Mouse (Mus musculus) retina, postnatal 1 day (tissue): Measurements from ENCODE around the gene Olfr68.
A peak's percentile ranks its signal among the peaks of the same experiment; 100 is the strongest.
"Not testable (repeated sequence)": the region's sequence is repeated elsewhere in the genome, so short reads cannot be mapped to it uniquely, and the experiment has no call there.

Experiments
- DNase-seq: peaks from one replicate; pipeline ENCODE4 v3.0.0-alpha.2; 2012

The Olfr68 gene

GRCm38 (mm10) chr7:103779598-103779997 is at the start of gene Olfr68:
Olfr68 (minus strand) TSS chr7:103779698.
- DNase-seq = no peak

DNA sequence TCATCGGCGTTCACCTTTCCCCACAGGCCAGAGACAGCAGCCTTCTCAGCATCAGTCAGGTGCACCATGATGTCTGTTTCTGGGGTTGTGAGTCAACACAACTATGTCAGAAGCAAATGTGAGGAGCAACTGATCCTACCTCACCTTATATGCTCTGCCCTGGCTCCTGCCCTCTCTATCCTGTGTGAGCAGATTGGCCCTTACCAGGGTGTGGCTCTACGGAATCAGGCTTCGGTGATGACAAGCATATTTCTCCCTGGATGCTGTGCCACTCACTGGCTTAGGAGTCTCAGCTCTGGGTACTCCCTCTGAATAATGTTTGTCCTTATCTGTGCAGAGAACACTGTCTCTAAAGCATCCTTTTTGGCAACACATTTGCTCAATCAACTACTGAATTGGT is 48.3 kb upstream of the Olfr68 start, which contains the start of gene Hbb-bs:
TSS of gene Hbb-bs (minus strand) at position 289 of the 400 bp plus-strand sequence.
- DNase-seq = no peak

GRCm38 (mm10) chr7:103827139-103827538 is 47.6 kb upstream of the Olfr68 start:
- DNase-seq = not testable (repeated sequence)

DNA sequence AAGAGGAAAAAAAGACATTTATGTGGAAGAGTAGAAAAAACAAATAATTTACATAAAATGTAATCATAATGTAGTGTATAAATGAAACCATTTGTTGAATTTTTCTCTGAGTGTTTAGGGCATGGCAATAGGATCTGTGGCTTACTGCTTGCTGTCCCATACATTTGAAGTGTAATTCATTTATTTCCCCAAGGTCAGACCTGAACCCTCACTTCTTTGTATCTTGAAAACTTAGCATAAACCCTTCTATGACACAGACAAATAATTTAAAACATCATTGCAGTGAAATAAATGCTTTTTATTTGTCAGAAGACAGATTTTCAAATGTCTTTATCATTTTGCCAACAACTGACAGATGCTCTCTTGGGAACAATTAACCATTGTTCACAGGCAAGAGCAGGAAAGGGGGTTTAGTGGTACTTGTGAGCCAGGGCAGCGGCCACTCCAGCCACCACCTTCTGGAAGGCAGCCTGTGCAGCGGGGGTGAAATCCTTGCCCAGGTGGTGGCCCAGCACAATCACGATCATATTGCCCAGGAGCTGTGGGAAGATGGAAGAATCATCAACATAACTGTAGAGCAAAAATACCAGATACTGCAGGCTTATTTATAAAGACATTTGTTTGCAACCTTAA is 46.9 kb upstream of the Olfr68 start:
- DNase-seq = no peak

DNA sequence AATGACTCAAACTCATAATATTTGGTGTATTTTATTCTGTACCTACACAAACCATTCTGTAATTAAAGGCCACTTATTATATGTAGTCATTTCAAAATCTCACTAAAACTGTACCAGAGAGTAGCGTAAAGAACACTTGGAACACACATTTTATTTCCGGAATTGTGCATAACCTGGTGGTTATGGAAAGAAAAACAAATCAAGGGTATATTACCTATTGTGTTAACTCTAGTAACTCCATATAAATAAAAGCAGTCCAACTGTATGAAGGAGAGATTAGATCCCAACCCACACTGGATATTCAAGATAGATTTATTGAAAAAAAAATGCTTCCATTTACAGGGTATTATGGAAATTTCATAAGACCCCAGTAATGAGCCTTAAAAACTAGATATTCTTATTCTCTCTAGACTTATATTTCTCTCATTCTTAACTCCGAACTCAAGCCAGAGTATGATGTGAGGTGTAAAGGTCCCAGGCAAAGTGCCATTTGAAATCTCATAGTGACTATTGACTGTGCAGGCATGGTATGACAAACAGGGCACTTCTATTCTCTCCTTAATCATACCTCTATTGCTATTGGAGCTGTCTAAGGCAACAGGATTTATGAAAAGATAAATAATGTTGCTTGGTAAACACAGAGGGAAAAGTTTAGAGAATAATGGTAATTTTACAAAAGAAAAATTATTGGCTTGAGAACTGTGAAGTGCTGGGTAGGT is 46.2 kb upstream of the Olfr68 start:
- DNase-seq = no peak

- DNase-seq = no peak
These were observed 45.1 kb upstream of the Olfr68 start for GRCm38 (mm10) chr7:103824597-103824996.

GRCm38 (mm10) chr7:103815085-103815484 is 35.6 kb upstream of the Olfr68 start:
- not testable (repeated sequence) for DNase-seq

GRCm38 (mm10) chr7:103813766-103814165 is 34.3 kb upstream of the Olfr68 start, which contains the start of gene Hbb-bt:
Hbb-bt (minus strand) TSS chr7:103813996.
- no peak for DNase-seq

DNA sequence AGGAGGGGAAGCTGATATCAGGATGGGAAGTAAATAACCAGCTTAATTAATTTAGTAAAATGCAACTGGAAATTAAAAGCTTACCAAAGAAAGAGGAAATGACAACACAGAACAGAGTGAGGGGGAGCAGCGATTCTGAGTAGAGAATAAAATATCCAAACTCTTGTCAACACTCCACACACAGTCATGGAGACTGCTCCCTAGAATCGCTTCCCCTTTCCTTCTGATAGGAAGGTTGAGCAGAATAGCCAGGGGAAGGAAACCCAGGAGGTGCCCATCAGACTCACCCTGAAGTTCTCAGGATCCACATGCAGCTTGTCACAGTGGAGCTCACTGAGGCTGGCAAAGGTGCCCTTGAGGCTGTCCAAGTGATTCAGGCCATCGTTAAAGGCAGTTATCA is 33.7 kb upstream of the Olfr68 start:
- DNase-seq = not testable (repeated sequence)

GRCm38 (mm10) chr7:103812174-103812573 is 32.7 kb upstream of the Olfr68 start:
- no peak for DNase-seq

GRCm38 (mm10) chr7:103811223-103811845 is 31.8 kb upstream of the Olfr68 start:
- no peak for DNase-seq

DNA sequence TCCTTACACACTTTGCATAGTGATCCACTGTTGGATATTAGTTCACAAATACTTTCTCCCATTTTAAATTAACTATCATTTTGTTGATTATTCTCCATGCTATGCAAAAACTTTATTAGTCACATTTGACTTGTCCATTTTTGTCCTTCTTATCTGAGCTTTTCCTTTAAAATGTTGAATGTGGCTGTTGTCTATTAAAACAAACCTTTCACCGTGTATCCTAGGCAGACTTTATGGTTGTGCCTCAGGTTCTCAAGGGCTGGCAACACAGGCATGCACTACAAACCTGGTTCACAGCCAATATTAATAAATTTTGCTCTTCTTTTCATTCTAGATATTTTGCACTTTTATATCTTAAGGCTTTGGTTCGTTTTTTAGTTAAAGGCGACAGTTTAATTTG is 31.2 kb upstream of the Olfr68 start:
- DNase-seq = no peak

GRCm38 (mm10) chr7:103810296-103810695 is 30.8 kb upstream of the Olfr68 start:
- DNase-seq = no peak

DNA sequence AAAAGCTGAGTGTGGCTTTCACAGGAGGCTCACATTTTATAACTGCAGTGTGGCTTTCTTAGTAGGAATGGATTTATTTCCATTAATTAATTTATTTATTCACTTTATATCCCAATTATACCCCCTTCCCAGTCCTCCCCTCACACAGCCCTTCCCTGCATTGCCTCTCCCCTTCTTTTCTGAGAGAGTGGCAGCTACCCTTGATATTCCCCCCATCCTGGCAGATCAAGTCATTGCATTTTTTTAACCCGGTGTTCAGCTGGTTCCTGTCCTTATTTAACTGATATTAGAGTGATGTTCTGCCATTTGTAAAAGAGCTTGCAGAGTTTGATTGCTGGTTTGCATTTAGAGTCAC is 30.3 kb upstream of the Olfr68 start:
- no peak for DNase-seq

DNA sequence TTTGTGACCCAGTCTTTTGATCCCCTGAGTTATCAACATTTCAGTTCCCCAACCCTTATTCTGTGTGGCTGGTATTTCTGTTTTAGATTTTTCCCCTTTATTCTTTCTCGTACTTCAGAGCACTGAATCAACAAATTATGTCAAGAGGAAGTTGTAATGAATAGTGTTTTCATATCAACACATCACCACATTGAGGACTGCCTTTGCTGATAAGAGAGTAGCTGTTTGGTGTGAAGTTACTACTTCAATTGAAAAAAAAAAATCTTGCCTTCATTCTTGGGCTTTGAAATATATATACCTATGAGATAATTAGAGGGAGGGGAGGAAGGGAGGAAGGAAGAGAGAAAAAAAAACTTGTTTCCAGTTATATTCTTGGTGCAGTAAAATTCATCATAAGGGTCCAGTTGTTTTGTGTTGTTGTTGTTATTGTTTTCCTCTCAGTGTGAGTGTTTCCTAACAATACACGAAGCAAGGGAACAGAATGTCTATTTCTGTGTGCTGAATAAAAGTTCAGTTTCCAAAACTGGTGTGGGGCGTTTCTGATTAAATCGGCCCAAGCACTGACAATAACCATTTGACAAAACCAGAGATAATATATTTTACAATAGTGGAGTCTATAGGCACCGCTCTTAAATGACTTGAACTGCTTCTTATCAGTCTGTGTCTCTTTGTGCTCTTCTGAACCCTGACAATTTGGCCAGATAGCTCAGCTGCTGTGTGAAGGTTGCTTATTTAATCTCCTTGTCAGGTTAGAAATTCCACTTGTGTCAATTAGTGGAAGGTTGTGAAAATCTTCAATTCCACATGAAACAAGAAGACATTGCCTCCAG is 29.7 kb upstream of the Olfr68 start:
- no peak for DNase-seq

- DNase-seq = not testable (repeated sequence)
These were observed 28.6 kb upstream of the Olfr68 start for GRCm38 (mm10) chr7:103808120-103808519.

DNA sequence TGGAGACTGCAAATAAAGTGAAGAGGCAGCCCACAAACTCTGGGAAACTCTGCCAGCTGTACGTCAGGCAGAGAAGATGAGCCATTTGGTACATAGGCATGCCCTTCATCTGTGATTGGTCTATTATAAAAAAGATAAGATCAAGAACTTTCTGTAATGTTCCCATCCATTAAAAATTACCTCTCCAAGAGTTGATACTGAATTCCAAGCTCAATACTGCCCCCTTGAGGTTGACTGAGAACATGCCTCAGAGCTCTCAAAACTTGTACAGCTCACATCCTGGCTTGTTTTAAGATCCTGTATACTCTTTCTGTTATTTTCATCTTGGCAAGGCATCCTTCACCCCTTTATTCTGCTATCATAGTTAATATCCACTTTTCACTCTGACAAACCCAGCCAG is 27.4 kb upstream of the Olfr68 start:
- peak; percentile 43 for DNase-seq

DNA sequence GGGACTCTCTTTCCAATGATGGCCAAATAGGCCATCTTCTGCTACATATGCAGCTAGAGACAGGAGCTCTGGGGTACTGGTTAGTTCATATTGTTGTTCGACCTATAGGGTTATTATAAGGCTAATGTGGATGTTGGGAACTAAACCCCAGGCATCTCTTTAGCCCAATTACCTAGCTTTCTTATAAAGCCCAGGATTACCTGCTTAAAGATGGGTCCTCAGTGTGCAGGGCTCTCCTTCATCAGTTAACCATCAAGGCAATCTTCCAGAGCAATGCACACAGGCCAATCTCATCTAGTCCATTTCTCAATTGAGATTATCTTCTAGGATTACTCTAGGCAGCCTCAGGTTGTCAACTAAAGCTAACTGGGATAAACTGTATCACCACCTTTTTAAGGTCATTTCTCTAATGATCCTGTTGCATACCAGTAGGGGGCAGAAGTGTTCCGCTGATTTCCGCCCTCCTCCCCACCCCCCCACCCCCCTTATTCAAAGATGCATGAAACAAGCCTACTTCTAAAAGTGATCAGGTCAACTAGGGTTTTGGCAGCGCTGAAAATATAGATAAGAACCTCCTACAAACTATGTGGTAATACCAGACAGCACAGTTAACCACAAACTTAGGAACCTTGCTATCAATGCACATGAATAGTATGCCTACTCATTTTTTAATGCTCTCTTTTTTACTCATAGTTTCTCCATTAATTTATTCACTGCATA is 13.3 kb upstream of the Olfr68 start:
- DNase-seq = no peak

DNA sequence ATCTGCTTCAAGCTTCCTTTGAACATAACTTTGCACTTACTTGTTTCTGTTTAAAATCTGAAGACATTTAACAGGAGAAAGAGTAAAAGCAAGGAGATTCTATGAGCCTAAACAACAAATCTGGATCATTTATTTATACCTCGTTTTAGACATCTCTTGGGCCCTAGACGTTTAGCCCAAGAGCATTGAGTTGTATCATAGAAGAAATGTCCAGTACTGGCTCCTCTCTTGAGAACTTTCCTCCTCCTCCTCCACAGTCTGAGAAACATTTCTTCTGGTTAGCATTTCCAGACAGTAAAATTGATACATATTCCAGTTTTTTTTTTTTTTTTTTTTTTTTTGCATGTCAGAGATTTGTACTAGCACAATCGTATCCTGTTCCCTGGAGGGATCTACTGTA is 12.2 kb upstream of the Olfr68 start, which contains the start of gene Olfr67:
TSS of gene Olfr67 (minus strand) at position 101 of the 400 bp plus-strand sequence.
- no peak for DNase-seq

- not testable (repeated sequence) for DNase-seq
These were observed 1.8 kb downstream of the Olfr68 start for GRCm38 (mm10) chr7:103777652-103778051.

- DNase-seq = no peak
These were observed 8.0 kb downstream of the Olfr68 start, which contains the start of gene Olfr69 for GRCm38 (mm10) chr7:103771494-103771893. Olfr69 (minus strand) TSS chr7:103771594.

DNA sequence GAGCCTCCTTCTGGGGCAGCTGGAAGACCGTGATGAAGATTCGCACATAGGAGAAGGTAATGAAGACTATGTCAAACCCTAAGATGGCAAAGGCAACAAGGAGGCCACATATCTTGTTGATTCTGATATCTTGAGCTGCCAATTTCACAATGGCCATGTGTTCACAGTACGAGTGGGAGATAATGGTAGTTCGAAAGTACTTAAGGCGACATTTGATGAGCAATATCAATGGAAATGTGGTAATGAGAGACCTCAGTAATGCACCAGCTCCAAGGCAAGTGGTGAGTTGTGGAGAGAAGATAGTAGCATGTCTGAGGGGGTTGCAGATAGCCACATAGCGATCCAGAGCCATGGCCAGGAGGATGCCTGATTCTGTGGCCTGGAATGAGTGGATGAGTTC is 11.8 kb downstream of the Olfr68 start:
- DNase-seq = not testable (repeated sequence)
